Mouse (Mus musculus): ENCODE measurements at regions not wholly inside any gene's neighbourhood (a gene's known extent, or its start where the extent isn't known, plus 50 kb on each side); places are given as distances from the start of the nearest gene placed in this dataset.

GRCm38 (mm10) chr8:49243002-49243401, 399.3 kb upstream of the Tenm3 start:
- Histone ChIP-seq H3K4me2 (ENCODE audit: low read depth) (no peak overlapping the region), H3K36me3 (ENCODE audit: control insufficient read depth, insufficient read depth) (no peaks in the 10 kb centered on the region), H3K27me3 (ENCODE audit: control insufficient read depth, insufficient read depth, insufficient read length) (no peaks in the 10 kb centered on the region), H3K4me3 (no peak overlapping the region), H3ac (ENCODE audit: control insufficient read depth, insufficient read length) (no peak overlapping the region), H3K79me2 (ENCODE audit: control insufficient read depth, insufficient read depth) (no peaks in the 10 kb centered on the region)
- TF ChIP-seq MYOG (IDR thresholded peaks at IDR 0.05; ENCODE audit: control insufficient read depth in 1 of 3, insufficient read depth in 1 of 3, insufficient read length in 2 of 3, low read depth in 2 of 3): no peak
- TF ChIP-seq POLR2A (IDR thresholded peaks at IDR 0.05; ENCODE audit: insufficient read length, low read depth): no peak
- no peak for TF ChIP-seq REST (IDR thresholded peaks at IDR 0.05; ENCODE audit: insufficient read depth, insufficient read length)
- TF ChIP-seq TCF12 (IDR thresholded peaks at IDR 0.05; ENCODE audit: insufficient read depth, poor library complexity, severe bottlenecking): no peak
- TF ChIP-seq CEBPB (IDR thresholded peaks at IDR 0.05; ENCODE audit: insufficient read depth, poor library complexity, severe bottlenecking): no peak
- TF ChIP-seq POLR2AphosphoS2 (IDR thresholded peaks at IDR 0.05; ENCODE audit: insufficient read length, low read depth): no peak
- TF ChIP-seq TCF3 (IDR thresholded peaks at IDR 0.05; ENCODE audit: insufficient read length, low read depth): no peak
- TF ChIP-seq SRF (IDR thresholded peaks at IDR 0.05; ENCODE audit: control insufficient read depth, insufficient read length, low read depth): no peak

- no peak for TF ChIP-seq MYOD1 (IDR thresholded peaks at IDR 0.05; ENCODE audit: control insufficient read depth in 1 of 3, insufficient read length in 2 of 3, low read depth in 2 of 3)
- Histone ChIP-seq H3K79me2 (ENCODE audit: control insufficient read depth, insufficient read depth) (no peaks in the 10 kb centered on the region), H3K4me2 (ENCODE audit: low read depth) (no peak overlapping the region), H3K27me3 (ENCODE audit: control insufficient read depth, insufficient read depth, insufficient read length) (no peaks in the 10 kb centered on the region), H3ac (ENCODE audit: control insufficient read depth, insufficient read length) (no peak overlapping the region), H3K4me3 (no peak overlapping the region), H3K36me3 (ENCODE audit: control insufficient read depth, insufficient read depth) (no peaks in the 10 kb centered on the region)
Observed at GRCm38 (mm10) chr8:49236822-49237071, 393.0 kb upstream of the Tenm3 start.

- Histone ChIP-seq H3K4me2 (ENCODE audit: low read depth) (no peak overlapping the region), H3ac (ENCODE audit: control insufficient read depth, insufficient read length) (no peak overlapping the region), H3K4me3 (no peak overlapping the region), H3K79me2 (ENCODE audit: control insufficient read depth, insufficient read depth) (no peaks in the 10 kb centered on the region), H3K36me3 (ENCODE audit: control insufficient read depth, insufficient read depth) (no peaks in the 10 kb centered on the region), H3K27me3 (ENCODE audit: control insufficient read depth, insufficient read depth, insufficient read length) (no peaks in the 10 kb centered on the region)
- TF ChIP-seq REST (IDR thresholded peaks at IDR 0.05; ENCODE audit: insufficient read depth, insufficient read length) (no peak), POLR2AphosphoS2 (IDR thresholded peaks at IDR 0.05; ENCODE audit: insufficient read length, low read depth) (no peak), SRF (IDR thresholded peaks at IDR 0.05; ENCODE audit: control insufficient read depth, insufficient read length, low read depth) (no peak)
Observed at GRCm38 (mm10) chr8:49236021-49236821, 392.5 kb upstream of the Tenm3 start.

- Histone ChIP-seq H3K27me3 (ENCODE audit: control insufficient read depth, insufficient read depth, insufficient read length) (no peaks in the 10 kb centered on the region), H3K79me2 (ENCODE audit: control insufficient read depth, insufficient read depth) (no peaks in the 10 kb centered on the region), H3K4me3 (no peak overlapping the region), H3K36me3 (ENCODE audit: control insufficient read depth, insufficient read depth) (no peaks in the 10 kb centered on the region), H3ac (ENCODE audit: control insufficient read depth, insufficient read length) (no peak overlapping the region), H3K4me2 (ENCODE audit: low read depth) (no peak overlapping the region)
- TF ChIP-seq USF1 (IDR thresholded peaks at IDR 0.05; ENCODE audit: low read depth) (no peak), E2F4 (IDR thresholded peaks at IDR 0.05; ENCODE audit: insufficient read depth) (no peak)
Observed at GRCm38 (mm10) chr8:49223841-49224420, 380.2 kb upstream of the Tenm3 start.

- no peak overlapping the region for H3ac ChIP-seq (ENCODE audit: control insufficient read depth, insufficient read length)
- no peak overlapping the region for H3K4me3 ChIP-seq
- no peaks in the 10 kb centered on the region for H3K79me2 ChIP-seq (ENCODE audit: control insufficient read depth, insufficient read depth)
- no peak overlapping the region for H3K4me2 ChIP-seq (ENCODE audit: low read depth)
- TF ChIP-seq SRF (IDR thresholded peaks at IDR 0.05; ENCODE audit: control insufficient read depth, insufficient read length, low read depth) (no peak), USF1 (IDR thresholded peaks at IDR 0.05; ENCODE audit: low read depth) (no peak), POLR2A (IDR thresholded peaks at IDR 0.05; ENCODE audit: insufficient read length, low read depth) (no peak), MYOD1 (IDR thresholded peaks at IDR 0.05; ENCODE audit: control insufficient read depth in 1 of 3, insufficient read length in 2 of 3, low read depth in 2 of 3) (no peak), MYOG (IDR thresholded peaks at IDR 0.05; ENCODE audit: control insufficient read depth in 1 of 3, insufficient read depth in 1 of 3, insufficient read length in 2 of 3, low read depth in 2 of 3) (no peak), MAX (IDR thresholded peaks at IDR 0.05; ENCODE audit: low read depth) (no peak), TCF12 (IDR thresholded peaks at IDR 0.05; ENCODE audit: insufficient read depth, poor library complexity, severe bottlenecking) (no peak), TCF3 (IDR thresholded peaks at IDR 0.05; ENCODE audit: insufficient read length, low read depth) (no peak), CEBPB (IDR thresholded peaks at IDR 0.05; ENCODE audit: insufficient read depth, poor library complexity, severe bottlenecking) (no peak), POLR2AphosphoS2 (IDR thresholded peaks at IDR 0.05; ENCODE audit: insufficient read length, low read depth) (no peak), E2F4 (IDR thresholded peaks at IDR 0.05; ENCODE audit: insufficient read depth) (no peak), REST (IDR thresholded peaks at IDR 0.05; ENCODE audit: insufficient read depth, insufficient read length) (no peak)
- no peaks in the 10 kb centered on the region for H3K36me3 ChIP-seq (ENCODE audit: control insufficient read depth, insufficient read depth)
- H3K27me3 ChIP-seq (ENCODE audit: control insufficient read depth, insufficient read depth, insufficient read length): no peaks in the 10 kb centered on the region
Observed at GRCm38 (mm10) chr8:49195333-49195640, 351.5 kb upstream of the Tenm3 start.

Measured in myocyte (in vitro differentiated cells).